Mouse (Mus musculus): ENCODE measurements around the gene Ift80. TPM values are rescaled to one million over a fixed set of nuclear protein-coding genes. Genes with fewer than 3 reads are reported as not detected.

Ift80 gene
- total and polyA plus RNA-seq, 3 experiments, result 10.8 to 13.8 (median 11.5) TPM

DNA sequence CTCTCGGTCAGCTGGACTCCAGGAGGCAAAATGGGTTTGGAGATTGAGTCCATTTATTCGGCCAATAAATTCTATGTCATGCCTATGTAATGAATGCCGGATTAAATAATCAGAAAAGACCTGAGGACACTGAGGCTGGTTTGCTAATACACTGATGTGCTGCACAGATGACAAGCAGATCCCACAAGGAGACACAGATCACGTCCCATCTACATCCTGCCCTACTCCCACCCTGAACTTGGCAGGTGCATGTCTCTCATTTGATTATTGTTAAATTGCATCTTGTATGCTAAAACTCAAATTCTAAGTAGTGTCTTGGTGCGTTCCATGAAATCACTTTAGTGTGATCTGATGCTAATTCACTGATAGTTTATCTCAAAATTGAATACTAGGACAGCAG is 117.5 kb downstream of the Ift80 start:
- DNase-seq (ENCODE audit: extremely low read depth), result no peak
- Histone ChIP-seq H3K9me3 (replicated peaks; ENCODE audit: low read length) (no peaks in the 10 kb centered on the region), H3K4me3 (replicated peaks in 1 of 3; ENCODE audit: low read depth in 2 of 3, low read length in 2 of 3, poor library complexity in 1 of 3) (no peak overlapping the region), H3K36me3 (replicated peaks in 1 of 2; ENCODE audit: control insufficient read depth in 1 of 2, insufficient read depth in 1 of 2, low read length in 1 of 2) (no peaks in the 10 kb centered on the region), H3K9ac (ENCODE audit: insufficient read depth, low read depth) (no peak overlapping the region), H3K4me1 (ENCODE audit: control insufficient read depth in 1 of 2, insufficient read depth in 2 of 2) (no peaks in the 10 kb centered on the region), H3K27ac (ENCODE audit: insufficient read depth, low read depth) (no peak overlapping the region), H3K4me2 (ENCODE audit: insufficient read depth, low read depth, poor library complexity, severe bottlenecking) (no peak overlapping the region), H3K27me3 (replicated peaks) (no peaks in the 10 kb centered on the region), H3K79me2 (replicated peaks; ENCODE audit: control insufficient read depth, extremely low read depth, insufficient read depth, poor library complexity, severe bottlenecking) (no peaks in the 10 kb centered on the region)
- TF ChIP-seq ZKSCAN1 (IDR thresholded peaks at IDR 0.05; ENCODE audit: borderline replicate concordance, low read depth, low read length) (no peak), ZNF384 (IDR thresholded peaks at IDR 0.05; ENCODE audit: low read depth, low read length) (no peak), UBTF (IDR thresholded peaks at IDR 0.05; ENCODE audit: low read depth, low read length) (no peak), ELF1 (IDR thresholded peaks at IDR 0.05; ENCODE audit: low read depth, low read length) (no peak), USF2 (conservative IDR thresholded peaks at IDR 0.05; ENCODE audit: low read depth, low read length) (no peak), MXI1 (IDR thresholded peaks at IDR 0.05; ENCODE audit: low read depth, low read length) (no peak), RAD21 (IDR thresholded peaks at IDR 0.05; ENCODE audit: low read depth, low read length) (no peak), JUND (conservative IDR thresholded peaks at IDR 0.05; ENCODE audit: low read depth, low read length) (no peak), POLR2A (IDR thresholded peaks at IDR 0.05; ENCODE audit: low read depth, low read length) (no peak), CHD2 (IDR thresholded peaks at IDR 0.05; ENCODE audit: low read length) (no peak), CHD1 (IDR thresholded peaks at IDR 0.05; ENCODE audit: low read depth, low read length) (no peak), NELFE (IDR thresholded peaks at IDR 0.05; ENCODE audit: low read depth, low read length) (no peak)
- dilution Hi-C loops (cut with MboI; ENCODE audit: extremely low pct_ligation_motif_present, extremely low pct_unique_long_range_greater_than_20kb, low sequenced_read_pairs) (no loop called here), in situ Hi-C loops (cut with MboI; ENCODE audit: low pct_ligation_motif_present, low pct_unique_long_range_greater_than_20kb, low sequenced_read_pairs) (no loop called here)

DNA sequence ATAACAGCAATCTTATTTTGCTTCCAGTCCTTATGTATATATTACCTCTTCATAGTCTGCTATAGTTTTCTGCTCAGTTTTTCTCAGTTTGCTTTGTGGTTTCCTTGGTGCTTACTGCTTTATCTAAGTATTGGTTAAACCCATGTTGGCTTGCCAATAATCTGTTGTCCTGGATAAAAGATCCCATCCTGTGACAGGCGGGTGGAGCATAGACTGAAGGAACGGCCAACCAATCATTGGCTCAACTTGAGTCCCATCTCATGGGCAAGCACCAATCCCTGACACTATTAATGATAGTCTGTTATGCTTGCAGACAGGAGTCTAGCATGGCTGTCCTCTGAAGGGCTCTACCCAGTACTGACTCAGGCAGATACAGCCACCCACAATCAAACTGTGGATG is 130.3 kb downstream of the Ift80 start:
- DNase-seq (ENCODE audit: extremely low read depth), result no peak
- Histone ChIP-seq H3K27me3 (replicated peaks) (no peaks in the 10 kb centered on the region), H3K9ac (ENCODE audit: insufficient read depth, low read depth) (no peak overlapping the region), H3K4me3 (replicated peaks in 1 of 3; ENCODE audit: low read depth in 2 of 3, low read length in 2 of 3, poor library complexity in 1 of 3) (no peak overlapping the region), H3K36me3 (replicated peaks in 1 of 2; ENCODE audit: control insufficient read depth in 1 of 2, insufficient read depth in 1 of 2, low read length in 1 of 2) (no peaks in the 10 kb centered on the region), H3K4me1 (ENCODE audit: control insufficient read depth in 1 of 2, insufficient read depth in 2 of 2) (no peaks in the 10 kb centered on the region), H3K27ac (ENCODE audit: insufficient read depth, low read depth) (no peak overlapping the region), H3K79me2 (replicated peaks; ENCODE audit: control insufficient read depth, extremely low read depth, insufficient read depth, poor library complexity, severe bottlenecking) (no peaks in the 10 kb centered on the region), H3K4me2 (ENCODE audit: insufficient read depth, low read depth, poor library complexity, severe bottlenecking) (no peak overlapping the region), H3K9me3 (replicated peaks; ENCODE audit: low read length) (peaks cover 15% of the 10 kb centered on the region)
- TF ChIP-seq TBP (conservative IDR thresholded peaks at IDR 0.05; ENCODE audit: low read depth, low read length), result no peak
- no peak for TF ChIP-seq MAFK (IDR thresholded peaks at IDR 0.05; ENCODE audit: insufficient replicate concordance, low read length)
- TF ChIP-seq POLR2AphosphoS2 (IDR thresholded peaks at IDR 0.05; ENCODE audit: low read depth, low read length), result no peak
- no peak for TF ChIP-seq SMC3 (IDR thresholded peaks at IDR 0.05; ENCODE audit: low read depth, low read length)
- no peak for TF ChIP-seq BHLHE40 (IDR thresholded peaks at IDR 0.05; ENCODE audit: low read depth, low read length)
- TF ChIP-seq ETS1 (conservative IDR thresholded peaks at IDR 0.05; ENCODE audit: low read depth, low read length), result no peak
- TF ChIP-seq ZMIZ1 (IDR thresholded peaks at IDR 0.05; ENCODE audit: low read depth, low read length), result no peak
- no peak for TF ChIP-seq NELFE (IDR thresholded peaks at IDR 0.05; ENCODE audit: low read depth, low read length)
- no peak for TF ChIP-seq SIN3A (IDR thresholded peaks at IDR 0.05; ENCODE audit: low read length)
- TF ChIP-seq ZC3H11A (IDR thresholded peaks at IDR 0.05; ENCODE audit: low read depth, low read length), result no peak
- no peak for TF ChIP-seq IRF4 (IDR thresholded peaks at IDR 0.05; ENCODE audit: low read depth, low read length)
- TF ChIP-seq TCF12 (IDR thresholded peaks at IDR 0.05; ENCODE audit: low read depth, low read length), result no peak
- no peak for TF ChIP-seq MXI1 (IDR thresholded peaks at IDR 0.05; ENCODE audit: low read depth, low read length)
- in situ Hi-C loops (cut with MboI; ENCODE audit: low pct_ligation_motif_present, low pct_unique_long_range_greater_than_20kb, low sequenced_read_pairs) (no loop called here), dilution Hi-C loops (cut with MboI; ENCODE audit: extremely low pct_ligation_motif_present, extremely low pct_unique_long_range_greater_than_20kb, low sequenced_read_pairs) (no loop called here)
